Mouse (Mus musculus) heart, adult 2 months (tissue): Measurements from ENCODE around the gene Zscan2. TPM values are rescaled to one million over a fixed set of nuclear protein-coding genes. Genes with fewer than 3 reads are reported as not detected.
A peak's percentile ranks its signal among the peaks of the same experiment; 100 is the strongest.

Experiments used
- DNase-seq, 2 experiments: peaks; one replicate each; pipeline ENCODE4 v3.0.0; 2021
- H3K27ac ChIP-seq: fragments of 200-600 bp; 2 replicates; pipeline ENCODE4 v1.8.1; 2022
- H3K27me3 ChIP-seq: fragments of 200-500 bp; 2 replicates; pipeline ENCODE4 v1.6.1; 2012; ENCODE audit warnings: mild to moderate bottlenecking, low read length, inconsistent platforms, mixed read lengths; ENCODE audit not compliant: control insufficient read depth, insufficient read depth
- H3K36me3 ChIP-seq: fragments of 200-500 bp; 2 replicates; pipeline ENCODE4 v1.6.1; 2012; ENCODE audit warnings: low read length, inconsistent platforms; ENCODE audit not compliant: control insufficient read depth, insufficient read depth
- H3K4me1 ChIP-seq: fragments of 200-500 bp; 2 replicates; pipeline ENCODE4 v1.6.1; 2011; ENCODE audit warnings: low read length; ENCODE audit not compliant: control insufficient read depth, insufficient read depth
- H3K4me3 ChIP-seq: fragments of 200-600 bp; 2 replicates; pipeline ENCODE4 v1.8.1; 2022
- H3K79me2 ChIP-seq: fragments of 200-500 bp; replicated peaks from 2 replicates; pipeline ENCODE4 v1.6.1; 2012; ENCODE audit warnings: mild to moderate bottlenecking, inconsistent platforms, low read length, moderate library complexity, mixed read lengths; ENCODE audit not compliant: control insufficient read depth, insufficient read depth
- H3K9ac ChIP-seq: fragments of 200-500 bp; 2 replicates; pipeline ENCODE4 v1.6.1; 2012; ENCODE audit warnings: low read depth, mild to moderate bottlenecking, control low read depth, inconsistent platforms, low read length, mixed read lengths
- CTCF ChIP-seq: fragments of 200-600 bp; IDR thresholded peaks from 2 replicates; pipeline ENCODE4 v1.8.1; 2022; ENCODE audit warnings: antibody characterized with exemption, mild to moderate bottlenecking, moderate library complexity
- EP300 ChIP-seq: fragments of 200-500 bp; IDR thresholded peaks from 2 replicates; pipeline ENCODE4 v1.6.1; 2011; ENCODE audit warnings: low read depth, low read length, control low read depth; ENCODE audit not compliant: insufficient read depth
- POLR2A ChIP-seq: fragments of 200-500 bp; IDR thresholded peaks from 2 replicates; pipeline ENCODE4 v1.6.1; 2011; ENCODE audit warnings: mild to moderate bottlenecking, low read depth, low read length, control low read depth; ENCODE audit not compliant: insufficient read depth
- WGBS: fragments of 180-500 bp; shearing (Covaris S2); methylation state at CpG from one replicate; pipeline ENCODE4 v1.1.7; 2018; 5-methylcytosine and 5-hydroxymethylcytosine counted together
- intact Hi-C: fragments of 180-260 bp; cut with DNase I; formaldehyde crosslinking; loops from one replicate; pipeline ENCODE4 v1.15.1; 2025
- polyA plus RNA-seq: library from polyadenylated mRNA; depleted of rRNA; stranded (reverse); fragments of >200 nt; gene quantifications from 2 replicates; pipeline ENCODE4 v1.2.3, GENCODE M21; 2012
- total RNA-seq, 2 experiments: library from RNA; stranded (reverse); gene quantifications; 2 replicates each; pipeline ENCODE4 v1.2.3; 2021

Gene Zscan2
- total and polyA plus RNA-seq, 3 experiments, result 3.0 to 6.3 (median 5.7) TPM

DNA sequence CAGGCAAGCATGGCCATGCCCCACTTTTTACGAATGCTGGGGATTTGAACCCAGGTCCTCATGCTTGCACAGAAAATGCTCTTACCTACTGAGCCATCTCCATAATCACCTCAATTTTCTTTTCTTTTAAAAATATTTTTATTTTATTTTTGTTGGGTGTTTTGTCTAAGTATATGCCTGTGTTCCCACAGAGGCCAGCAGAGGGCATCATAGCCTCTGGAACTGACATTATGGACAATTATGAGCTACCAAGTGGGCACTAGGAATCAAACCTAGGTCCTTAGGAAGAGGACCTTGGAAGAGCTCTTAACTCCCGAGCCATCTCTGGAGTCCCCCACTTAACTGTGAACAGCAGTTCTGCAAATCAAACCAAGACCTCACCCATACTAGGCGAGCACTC is 7.5 kb upstream of the Zscan2 start:
- peak; percentile 56 for TF ChIP-seq CTCF
- no peak for TF ChIP-seq POLR2A
- no peak for DNase-seq

DNA sequence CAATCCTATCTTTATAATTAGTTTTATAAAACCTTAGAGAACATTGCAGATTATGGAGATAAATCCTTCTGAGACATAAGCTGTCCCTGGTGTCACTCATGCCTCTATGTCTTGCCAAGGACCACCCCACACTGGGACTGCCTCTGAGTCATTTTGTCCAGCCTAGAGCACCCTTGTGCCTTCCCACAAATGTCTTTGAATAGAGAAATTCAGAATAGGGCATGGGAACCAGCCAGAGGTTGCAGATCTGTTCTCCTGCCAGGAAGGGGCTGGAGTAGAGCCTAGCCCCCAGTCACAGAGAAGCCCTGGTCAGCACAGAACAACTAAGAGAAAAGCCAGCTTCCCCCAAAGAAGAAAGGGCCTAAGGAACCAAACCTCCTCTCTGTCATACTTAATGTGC is 5.4 kb upstream of the Zscan2 start:
- Histone ChIP-seq H3K4me1 (peaks cover 1% of the 10 kb centered on the region; the same call in 1 of the 2 replicates), H3K9ac (no peak overlapping the region), H3K4me3 (no peak overlapping the region), H3K27me3 (no peaks in the 10 kb centered on the region), H3K27ac (no peak overlapping the region), H3K36me3 (no peaks in the 10 kb centered on the region), H3K79me2 (no peaks in the 10 kb centered on the region)
- no peak for DNase-seq
- no peak for TF ChIP-seq POLR2A
- TF ChIP-seq EP300, result no peak
- TF ChIP-seq CTCF, result no peak
- intact Hi-C loops, result loop anchor here (5.0 kb wide), 1 partner anchor 487 kb away; no protein-coding TSS in a partner anchor

More for the DNA sequence above, 7.5 kb upstream of the Zscan2 start:
- peaks cover 3% of the 10 kb centered on the region for H3K4me1 ChIP-seq
- WGBS, result 98% methylated on average over 3 of the region's 3 CpGs
- H3K9ac ChIP-seq, result no peak overlapping the region
- no peaks in the 10 kb centered on the region for H3K27me3 ChIP-seq
- no peaks in the 10 kb centered on the region for H3K36me3 ChIP-seq
- no peak overlapping the region for H3K4me3 ChIP-seq
- H3K79me2 ChIP-seq, result no peaks in the 10 kb centered on the region
- intact Hi-C loops, result no loop called here
- H3K27ac ChIP-seq, result no peak overlapping the region

DNA sequence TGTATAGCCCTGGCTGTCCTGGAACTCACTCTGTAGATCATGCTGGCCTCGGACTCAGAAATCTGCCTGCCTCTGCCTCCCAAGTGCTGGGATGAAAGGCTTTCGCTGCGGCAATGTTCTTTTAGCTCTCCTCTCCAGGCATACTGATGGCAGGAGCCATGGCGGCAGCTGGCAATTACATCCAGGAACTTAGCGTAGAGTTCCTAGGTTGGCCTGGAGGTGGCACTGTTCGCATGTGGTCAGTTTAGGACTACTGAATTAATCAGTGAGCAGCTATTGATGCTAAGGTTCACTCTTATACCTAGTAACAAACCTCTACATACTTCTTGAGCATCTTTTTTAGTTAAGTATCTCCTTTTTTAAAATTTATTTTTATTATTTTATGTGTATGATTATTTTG is 3.5 kb upstream of the Zscan2 start:
- TF ChIP-seq EP300 (peak; percentile 82; the same call in 1 of the 2 replicates), CTCF (peak; percentile 96), POLR2A (no peak)
- Histone ChIP-seq H3K9ac (no peak overlapping the region), H3K79me2 (0 out of 2 replicates have a peak, but pooled peaks cover 1% of the 10 kb centered on the region), H3K36me3 (no peaks in the 10 kb centered on the region), H3K27ac (no peak overlapping the region), H3K27me3 (no peaks in the 10 kb centered on the region), H3K4me3 (no peak overlapping the region), H3K4me1 (peaks cover 2% of the 10 kb centered on the region)
- intact Hi-C loops, result loop anchor here (1.0 to 5.0 kb wide), 2 partner anchors 298 to 485 kb away; no protein-coding TSS in a partner anchor
- DNase-seq, result peak; percentile 77 to 85
- WGBS, result 11% methylated on average over 6 of the region's 6 CpGs

DNA sequence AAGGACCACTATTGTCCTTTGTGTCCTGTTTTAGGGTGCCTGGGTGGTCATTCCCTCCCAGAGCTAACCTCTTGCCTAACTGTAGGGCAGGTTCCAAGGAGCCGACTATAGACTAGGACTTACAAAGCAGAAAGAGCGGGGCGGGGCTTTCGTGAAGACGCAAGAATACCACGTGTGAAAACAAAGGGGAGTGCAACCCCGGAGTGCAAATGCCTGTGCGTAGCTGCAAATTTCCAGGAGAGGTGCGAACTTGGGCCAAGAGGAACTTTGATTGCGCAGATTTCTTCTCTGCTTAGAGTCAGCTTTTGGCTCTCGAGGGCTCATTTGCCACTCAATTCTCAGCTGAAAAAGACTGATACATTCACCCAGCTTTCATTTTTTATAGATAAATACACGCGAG is 493 bp upstream of the Zscan2 start:
- peaks cover 2% of the 10 kb centered on the region; the same call in 1 of the 2 replicates for H3K36me3 ChIP-seq
- no peak overlapping the region for H3K9ac ChIP-seq
- DNase-seq, result peak; percentile 65 to 71
- peaks cover 13% of the 10 kb centered on the region for H3K4me1 ChIP-seq
- no peak for TF ChIP-seq EP300
- TF ChIP-seq POLR2A, result no peak
- TF ChIP-seq CTCF, result no peak
- peak overlapping the region; percentile 100 for H3K4me3 ChIP-seq
- H3K27ac ChIP-seq, result peak overlapping the region; percentile 91
- H3K79me2 ChIP-seq, result 0 out of 2 replicates have a peak, but pooled peaks cover 1% of the 10 kb centered on the region
- intact Hi-C loops, result loop anchor here (5.0 kb wide), 1 partner anchor 132 kb away; the partner anchor contains the start of gene Zfp592
- WGBS, result 0% methylated on average over 13 of the region's 13 CpGs
- no peaks in the 10 kb centered on the region for H3K27me3 ChIP-seq

DNA sequence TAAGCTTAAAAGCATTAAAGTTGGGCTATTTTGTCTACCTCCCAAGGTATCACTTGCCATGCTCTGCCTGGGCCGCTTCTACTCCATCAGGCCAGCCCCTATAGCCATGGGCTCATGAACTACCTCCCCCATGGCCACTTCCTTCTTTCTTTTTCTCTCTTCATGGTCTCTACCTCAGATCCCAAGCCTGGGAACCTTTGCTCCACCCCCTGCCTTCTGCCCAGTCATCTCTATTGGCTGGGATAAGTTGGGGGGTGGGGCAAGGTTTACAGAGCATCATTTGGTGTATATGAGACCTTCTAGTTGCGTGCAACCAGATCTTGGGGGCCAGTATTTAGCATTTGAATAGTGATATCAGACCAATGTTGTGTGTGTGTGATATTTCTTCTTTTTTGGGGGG is 1.8 kb downstream of the Zscan2 start:
- H3K27me3 ChIP-seq, result no peaks in the 10 kb centered on the region
- 0 out of 2 replicates have a peak, but pooled peaks cover 1% of the 10 kb centered on the region for H3K79me2 ChIP-seq
- TF ChIP-seq POLR2A (no peak), CTCF (no peak), EP300 (no peak)
- peaks cover 13% of the 10 kb centered on the region for H3K4me1 ChIP-seq
- H3K9ac ChIP-seq, result no peak overlapping the region
- no peak overlapping the region for H3K4me3 ChIP-seq
- 87% methylated on average over 2 of the region's 2 CpGs for WGBS
- peaks cover 2% of the 10 kb centered on the region; the same call in 1 of the 2 replicates for H3K36me3 ChIP-seq
- DNase-seq, result no peak
- intact Hi-C loops, result loop anchor here (5.0 kb wide), 1 partner anchor 130 kb away; the partner anchor contains the start of gene Zfp592
- no peak overlapping the region for H3K27ac ChIP-seq

DNA sequence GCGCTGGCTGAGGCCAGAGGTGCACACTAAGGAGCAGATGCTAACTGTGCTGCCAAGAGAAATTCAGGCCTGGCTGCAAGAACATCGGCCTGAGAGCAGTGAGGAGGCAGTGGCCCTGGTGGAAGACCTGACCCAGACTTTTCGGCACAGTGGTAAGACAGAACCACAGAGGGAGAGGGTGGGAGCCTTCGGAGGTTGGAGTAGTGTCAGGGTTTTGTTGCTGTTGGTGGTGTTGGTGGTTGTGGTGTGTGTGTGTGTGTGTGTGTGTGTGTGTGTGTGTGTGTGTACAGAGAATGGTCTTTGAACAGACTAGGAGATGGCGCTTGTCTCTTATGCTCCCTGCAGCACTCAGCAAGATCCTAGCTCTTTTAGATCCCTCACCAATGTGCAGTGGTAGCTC is 2.8 kb downstream of the Zscan2 start:
- H3K79me2 ChIP-seq, result 0 out of 2 replicates have a peak, but pooled peaks cover 1% of the 10 kb centered on the region
- H3K36me3 ChIP-seq, result peaks cover 2% of the 10 kb centered on the region; the same call in 1 of the 2 replicates
- TF ChIP-seq POLR2A (no peak), CTCF (no peak), EP300 (no peak)
- intact Hi-C loops, result loop anchor here (5.0 kb wide), 1 partner anchor 129 kb away; the partner anchor contains the start of gene Zfp592
- 55% methylated on average over 5 of the region's 5 CpGs for WGBS
- DNase-seq, result peak in 1 of 2 experiments; percentile 24
- H3K27me3 ChIP-seq, result no peaks in the 10 kb centered on the region
- H3K4me3 ChIP-seq, result no peak overlapping the region
- H3K9ac ChIP-seq, result peak overlapping the region; percentile 43; the same call in 1 of the 2 replicates
- H3K4me1 ChIP-seq, result peaks cover 13% of the 10 kb centered on the region
- no peak overlapping the region; the same call in 1 of the 2 replicates for H3K27ac ChIP-seq
